ENCODE assay signal across 9 mouse cellular contexts in the genomic region with DNA sequence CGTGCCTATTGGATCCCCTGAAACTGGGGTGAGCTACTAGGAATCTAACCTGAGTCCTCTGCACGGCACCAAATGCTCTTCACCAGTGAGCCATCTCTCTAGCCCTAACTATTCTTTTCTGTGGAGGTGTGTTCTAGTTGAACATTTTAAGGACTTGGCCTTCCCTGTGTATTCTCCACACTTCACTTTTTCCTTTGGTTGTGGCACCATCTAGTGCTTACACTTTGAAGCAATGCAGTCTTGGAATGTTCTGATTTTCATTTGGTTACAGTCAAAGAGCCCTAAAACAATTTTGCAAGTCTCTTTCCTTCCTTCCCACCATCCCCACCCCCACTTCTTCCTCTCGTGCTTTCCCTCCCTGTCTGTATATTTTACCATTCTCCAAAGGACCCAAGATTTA. TPM values are rescaled to one million over a fixed set of nuclear protein-coding genes. Genes with fewer than 3 reads are reported as not detected.
DNase-seq lines count a peak whose midpoint lies in the region; ATAC-seq and TF ChIP-seq lines count a peak whose summit lies in the region.
"Had no signal": no experiment of that assay in that cellular context is flagged by ENCODE, and none has a peak within 500 bp of the region (broad histone marks: within the 10 kb centered on the region; RNA-seq: fewer than 3 reads in every experiment).

No protein-coding gene starts in this region.

- no peaks in the 10 kb centered on the region for H3K4me1 ChIP-seq in embryonic facial prominence, embryonic 11.5 days (ENCODE audit: control insufficient read depth, insufficient read depth, low read length)
- H3K4me1 ChIP-seq in embryonic facial prominence, embryonic 10.5 days = peaks cover 56% of the 10 kb centered on the region
- H3K4me1 ChIP-seq in liver, postnatal 0 days (ENCODE audit: insufficient read depth) = no peaks in the 10 kb centered on the region
- peaks cover 17% of the 10 kb centered on the region for H3K4me1 ChIP-seq in liver, embryonic 12.5 days
- no peaks in the 10 kb centered on the region; the same call in 1 of the 2 replicates for H3K4me1 ChIP-seq in cortical plate, adult 2 months (ENCODE audit: control insufficient read depth, insufficient read depth, low read length)
- peaks cover 88% of the 10 kb centered on the region for H3K4me1 ChIP-seq in forebrain, embryonic 10.5 days
- H3K4me1 ChIP-seq: embryonic facial prominence, embryonic 15.5 days had no signal

- TF ChIP-seq POLR2A in cortical plate, adult 2 months (IDR thresholded peaks at IDR 0.05; ENCODE audit: extremely low read depth, insufficient read depth, low read length) = no peak

- WGBS in embryonic facial prominence, embryonic 11.5 days = 73% methylated on average over 3 of the region's 3 CpGs
- WGBS in embryonic facial prominence, embryonic 10.5 days = 82% methylated on average over 3 of the region's 3 CpGs
- 76% methylated on average over 3 of the region's 3 CpGs for WGBS in liver, postnatal 0 days (ENCODE audit: insufficient replicate concordance)
- 81% methylated on average over 3 of the region's 3 CpGs for WGBS in liver, embryonic 12.5 days (ENCODE audit: insufficient replicate concordance)
- WGBS in forebrain, embryonic 10.5 days = 87% methylated on average over 3 of the region's 3 CpGs

- H3K9ac ChIP-seq in embryonic facial prominence, embryonic 11.5 days (replicated peaks; ENCODE audit: low read length) = no peak overlapping the region
- no peak overlapping the region for H3K9ac ChIP-seq in liver, postnatal 0 days (replicated peaks)
- H3K9ac ChIP-seq in liver, embryonic 12.5 days = no peak overlapping the region
- H3K9ac ChIP-seq: embryonic facial prominence, embryonic 15.5 days had no signal

- peak; percentile 18 for DNase-seq in embryonic facial prominence, embryonic 11.5 days (ENCODE audit: low spot score)
- no peak for DNase-seq in embryonic facial prominence, embryonic 10.5 days (ENCODE audit: low spot score)
- no peak for DNase-seq in liver, postnatal 0 days
- peak; percentile 61 to 67 for DNase-seq in left cerebral cortex, postnatal 14 days (ENCODE audit: low spot score in 2 of 2)
- DNase-seq in neural tube, embryonic 10.5 days (ENCODE audit: extremely low spot score, low spot score) = no peak
- DNase-seq in forebrain, embryonic 10.5 days (ENCODE audit: extremely low spot score, low spot score) = no peak

- H3K4me2 ChIP-seq in embryonic facial prominence, embryonic 11.5 days (ENCODE audit: low read depth, low read length) = no peak overlapping the region
- H3K4me2 ChIP-seq in liver, postnatal 0 days (ENCODE audit: low read depth, low read length) = no peak overlapping the region
- H3K4me2 ChIP-seq in liver, embryonic 12.5 days = no peak overlapping the region
- H3K4me2 ChIP-seq: embryonic facial prominence, embryonic 15.5 days had no signal

- TF ChIP-seq CTCF in liver, postnatal 0 days (IDR thresholded peaks at IDR 0.05; ENCODE audit: low read depth) = peak; percentile 53
- peak; percentile 40; the same call in 1 of the 2 replicates for TF ChIP-seq CTCF in cortical plate, adult 2 months (IDR thresholded peaks at IDR 0.05; ENCODE audit: extremely low read depth, insufficient read depth, low read length)

- no peaks in the 10 kb centered on the region for H3K27me3 ChIP-seq in embryonic facial prominence, embryonic 11.5 days (ENCODE audit: control insufficient read depth, insufficient read depth, low read length)
- H3K27me3 ChIP-seq in embryonic facial prominence, embryonic 10.5 days (replicated peaks; ENCODE audit: low read depth, poor library complexity, severe bottlenecking) = no peaks in the 10 kb centered on the region
- no peaks in the 10 kb centered on the region for H3K27me3 ChIP-seq in liver, postnatal 0 days (ENCODE audit: insufficient read depth, low read length)
- H3K27me3 ChIP-seq in liver, embryonic 12.5 days (replicated peaks) = no peaks in the 10 kb centered on the region
- H3K27me3 ChIP-seq in forebrain, embryonic 10.5 days (ENCODE audit: poor library complexity, severe bottlenecking) = peaks cover 5% of the 10 kb centered on the region; the same call in 1 of the 2 replicates
- H3K27me3 ChIP-seq: embryonic facial prominence, embryonic 15.5 days had no signal

- ATAC-seq in embryonic facial prominence, embryonic 11.5 days (replicated peaks; ENCODE audit: insufficient number of reproducible peaks, low FRiP score, low TSS enrichment, low read depth) = no peak
- ATAC-seq in liver, postnatal 0 days = no peak
- ATAC-seq in liver, embryonic 12.5 days = no peak

- intact Hi-C loops in left cerebral cortex, postnatal 14 days (cut with DNase I) = loop anchor here (10.0 kb wide), 1 partner anchor 167 kb away; a partner anchor contains a TSS

- no peak overlapping the region for H3K27ac ChIP-seq in embryonic facial prominence, embryonic 11.5 days (replicated peaks; ENCODE audit: low read depth, low read length)
- H3K27ac ChIP-seq in embryonic facial prominence, embryonic 10.5 days (replicated peaks) = no peak overlapping the region
- no peak overlapping the region for H3K27ac ChIP-seq in liver, postnatal 0 days (ENCODE audit: low read depth)
- H3K27ac ChIP-seq in liver, embryonic 12.5 days = no peak overlapping the region
- H3K27ac ChIP-seq in cortical plate, adult 2 months (ENCODE audit: insufficient read depth, low read length) = no peak overlapping the region
- H3K27ac ChIP-seq in forebrain, embryonic 10.5 days = no peak overlapping the region
- H3K27ac ChIP-seq: embryonic facial prominence, embryonic 15.5 days had no signal

- no peaks in the 10 kb centered on the region for H3K36me3 ChIP-seq in embryonic facial prominence, embryonic 11.5 days (replicated peaks; ENCODE audit: control insufficient read depth, insufficient read depth, low read depth, low read length)
- no peaks in the 10 kb centered on the region for H3K36me3 ChIP-seq in embryonic facial prominence, embryonic 10.5 days (replicated peaks)
- H3K36me3 ChIP-seq in liver, postnatal 0 days (replicated peaks; ENCODE audit: insufficient read depth, low read length) = no peaks in the 10 kb centered on the region
- no peaks in the 10 kb centered on the region for H3K36me3 ChIP-seq in liver, embryonic 12.5 days
- H3K36me3 ChIP-seq in forebrain, embryonic 10.5 days (replicated peaks) = no peaks in the 10 kb centered on the region
- H3K36me3 ChIP-seq: embryonic facial prominence, embryonic 15.5 days had no signal

- no peak overlapping the region for H3K4me3 ChIP-seq in embryonic facial prominence, embryonic 11.5 days (ENCODE audit: low read depth, low read length)
- H3K4me3 ChIP-seq in embryonic facial prominence, embryonic 10.5 days = no peak overlapping the region
- no peak overlapping the region for H3K4me3 ChIP-seq in liver, postnatal 0 days (ENCODE audit: low read depth, low read length)
- H3K4me3 ChIP-seq in liver, embryonic 12.5 days = no peak overlapping the region
- H3K4me3 ChIP-seq in cortical plate, adult 2 months (ENCODE audit: insufficient read depth, low read length) = no peak overlapping the region
- H3K4me3 ChIP-seq in forebrain, embryonic 10.5 days = no peak overlapping the region
- H3K4me3 ChIP-seq: embryonic facial prominence, embryonic 15.5 days had no signal

- no peaks in the 10 kb centered on the region for H3K9me3 ChIP-seq in embryonic facial prominence, embryonic 11.5 days (replicated peaks; ENCODE audit: control insufficient read depth, low read length)
- no peaks in the 10 kb centered on the region for H3K9me3 ChIP-seq in embryonic facial prominence, embryonic 10.5 days
- no peaks in the 10 kb centered on the region for H3K9me3 ChIP-seq in liver, postnatal 0 days (ENCODE audit: low read length)
- H3K9me3 ChIP-seq in liver, embryonic 12.5 days (replicated peaks) = no peaks in the 10 kb centered on the region
- H3K9me3 ChIP-seq in forebrain, embryonic 10.5 days = no peaks in the 10 kb centered on the region
- H3K9me3 ChIP-seq: embryonic facial prominence, embryonic 15.5 days had no signal

- no peak for TF ChIP-seq EP300 in liver, postnatal 0 days (IDR thresholded peaks at IDR 0.05; ENCODE audit: low read depth)

RNA-seq across cellular contexts. Expression of a gene that starts 33.6 kb away (rescaled TPM):
- polyA plus RNA-seq in embryonic facial prominence, embryonic 11.5 days (2014; fragmentation: Nextera tagmentation; extraction: Ambion mirVana) = 76.0 and 80.1 TPM in 2 replicates
- polyA plus RNA-seq in embryonic facial prominence, embryonic 10.5 days (2016; fragmentation: Nextera tagmentation; extraction: Ambion mirVana) = 92.1 and 94.9 TPM in 2 replicates
- polyA plus RNA-seq in liver, postnatal 0 days (2015; fragmentation: Nextera tagmentation; extraction: Ambion mirVana) = 15.5 and 17.3 TPM in 2 replicates
- polyA plus RNA-seq in liver, embryonic 12.5 days (2016; fragmentation: Nextera tagmentation; extraction: Ambion mirVana) = 55.3 and 58.1 TPM in 2 replicates
- polyA plus RNA-seq in cortical plate, adult 2 months (2012; rRNA removed) = 26.2 and 26.7 TPM in 2 replicates
- 10 to 100 TPM; 18.7 to 21.0 TPM for total RNA-seq in left cerebral cortex, postnatal 14 days (2021)
- polyA plus RNA-seq in forebrain, embryonic 10.5 days (2016; fragmentation: Nextera tagmentation; extraction: Ambion mirVana) = 97.8 and 102 TPM in 2 replicates

Comparison
In these comparisons a context has a peak if more than half of its experiments do, and no peak if none do; other contexts are left out.
1. DNase-seq: peak in embryonic facial prominence, embryonic 11.5 days (single experiment) and left cerebral cortex, postnatal 14 days (2 of 2); none in embryonic facial prominence, embryonic 10.5 days (single experiment), liver, postnatal 0 days (single experiment), neural tube, embryonic 10.5 days (single experiment) and forebrain, embryonic 10.5 days (single experiment).